ENCODE assay signal across 9 mouse cellular contexts in the genomic region with DNA sequence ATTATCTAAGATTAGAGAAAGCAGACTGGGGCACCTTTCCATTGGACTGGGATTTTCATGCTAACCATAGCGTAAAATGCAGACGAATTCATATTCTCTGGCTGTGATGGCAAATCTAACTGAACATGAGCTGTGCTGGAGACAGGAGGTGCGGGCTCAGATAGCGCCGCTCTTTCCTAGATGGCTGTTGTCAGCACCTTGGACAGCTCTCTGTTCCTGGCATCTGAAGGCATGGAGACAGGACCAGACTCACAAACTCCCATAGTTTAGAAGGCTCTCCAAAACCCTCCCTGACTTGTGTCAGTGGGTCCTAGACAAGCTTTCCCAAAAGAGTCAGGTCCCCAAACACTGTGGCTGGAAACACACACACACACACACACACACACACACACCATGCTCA. TPM values are rescaled to one million over a fixed set of nuclear protein-coding genes. Genes with fewer than 3 reads are reported as not detected.
DNase-seq lines count a peak whose midpoint lies in the region; ATAC-seq lines count a peak whose summit lies in the region.
"Had no signal": no experiment of that assay in that cellular context is flagged by ENCODE, and none has a peak within 500 bp of the region (broad histone marks: within the 10 kb centered on the region; RNA-seq: fewer than 3 reads in every experiment).

No protein-coding gene starts in this region.

- ATAC-seq in monocyte, adult 5-6 weeks (replicated peaks; ENCODE audit: insufficient number of reproducible peaks, low FRiP score, low TSS enrichment, poor library complexity, severe bottlenecking), result no peak

- intact Hi-C loops in gastrocnemius, postnatal 14 days (cut with DNase I; ENCODE audit: low total_unique reads), result no loop called here
- intact Hi-C loops in left cerebral cortex, postnatal 14 days (cut with DNase I), result no loop called here

- DNase-seq in gastrocnemius, postnatal 14 days, result peak; percentile 12
- DNase-seq in gastrocnemius, adult 8-10 months (ENCODE audit: low spot score in 2 of 2), result no peak
- DNase-seq in ovary, postnatal 10 days (ENCODE audit: low spot score), result peak; percentile 18
- DNase-seq in ovary, adult 18-20 months (ENCODE audit: low spot score), result no peak
- DNase-seq in forelimb bud, embryonic 11.5 days (ENCODE audit: low read depth, low spot score), result peak; percentile 81
- peak; percentile 78 for DNase-seq in retina, embryonic 14.5 days (ENCODE audit: low spot score)
- no peak for DNase-seq in left cerebral cortex, postnatal 14 days (ENCODE audit: low spot score in 2 of 2)

RNA-seq across cellular contexts. Expression of gene Tmem132c, which starts 49.7 kb away (rescaled TPM):
- under 1 TPM; 0.11 to 0.43 TPM for total RNA-seq in gastrocnemius, postnatal 14 days (2021)
- total RNA-seq in gastrocnemius, adult 8-10 months (2022), result under 1 TPM in 3 of 4 experiments, not detected in 1; 0.10 to 0.22 (median 0.21) TPM
- not detected in 3 replicates for total RNA-seq in monocyte, adult 5-6 weeks (2017)
- total RNA-seq in left cerebral cortex, postnatal 14 days (2021), result 1 to 10 TPM; 6.5 to 6.6 TPM
- total RNA-seq: CH12.LX had no signal

Comparison
In these comparisons a context has a peak if more than half of its experiments do, and no peak if none do; other contexts are left out.
1. DNase-seq: peak in gastrocnemius, postnatal 14 days (single experiment), ovary, postnatal 10 days (single experiment), forelimb bud, embryonic 11.5 days (single experiment) and retina, embryonic 14.5 days (single experiment); none in gastrocnemius, adult 8-10 months (0 of 2), ovary, adult 18-20 months (single experiment) and left cerebral cortex, postnatal 14 days (0 of 2).